Mouse (Mus musculus) heart, adult 10 weeks (tissue): Measurements from ENCODE around the gene Hnrnpul2. TPM values are rescaled to one million over a fixed set of nuclear protein-coding genes. Genes with fewer than 3 reads are reported as not detected.

ENCODE experiments used
- polyA plus RNA-seq: library from polyadenylated mRNA; stranded (reverse); fragments of 350-450 nt; fragmentation: Illumina TruSeq; extraction: RNeasy Lipid Tissue Mini Kit (QIAGEN cat#74804); gene quantifications from one replicate; pipeline ENCODE4 v1.2.3, GENCODE M21; 2014; ENCODE audit warnings: low read depth, low replicate concordance

Gene Hnrnpul2
- polyA plus RNA-seq: 53.1 TPM

DNA sequence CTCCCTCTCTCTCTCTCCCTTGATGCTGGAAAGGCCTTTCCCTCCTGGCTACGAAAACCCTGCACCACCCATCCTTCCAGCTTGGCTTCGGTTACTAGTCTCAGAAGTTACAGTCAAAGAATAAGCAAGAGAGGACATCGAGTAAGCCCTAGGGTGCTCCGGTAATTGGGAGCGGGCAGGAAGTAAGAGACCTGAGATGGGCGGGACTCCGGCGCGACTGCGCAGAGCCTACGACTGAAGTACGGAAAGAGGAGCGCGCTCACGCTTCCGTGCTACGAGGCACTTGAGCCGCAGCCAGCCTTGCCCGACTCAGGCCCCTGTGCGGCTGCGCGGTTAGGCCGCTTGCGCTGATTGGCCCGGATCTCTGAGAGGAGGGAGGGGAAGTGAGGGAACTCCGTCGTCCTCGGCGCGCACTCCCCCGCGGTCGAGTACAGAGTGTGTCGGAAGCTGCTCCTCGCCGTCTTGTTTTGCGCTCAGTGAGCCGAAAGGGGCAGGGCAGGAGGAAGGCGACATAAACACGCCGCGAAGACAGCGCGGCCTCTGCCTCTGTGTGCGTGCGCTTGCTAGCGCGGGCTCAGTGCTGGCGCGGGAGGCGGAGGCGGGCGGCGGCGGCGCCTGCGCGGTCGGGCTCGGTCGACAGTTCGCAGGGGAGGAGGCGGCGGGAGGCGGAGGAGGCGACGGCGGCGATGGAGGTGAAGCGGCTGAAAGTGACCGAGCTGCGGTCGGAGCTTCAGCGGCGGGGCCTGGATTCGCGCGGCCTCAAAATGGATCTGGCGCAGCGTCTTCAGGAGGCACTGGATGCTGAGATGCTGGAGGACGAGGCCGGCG lies at the start of gene Hnrnpul2:
Gene Hnrnpul2, plus strand, starts transcription at position 415 of the 828 bp plus-strand sequence.

DNA sequence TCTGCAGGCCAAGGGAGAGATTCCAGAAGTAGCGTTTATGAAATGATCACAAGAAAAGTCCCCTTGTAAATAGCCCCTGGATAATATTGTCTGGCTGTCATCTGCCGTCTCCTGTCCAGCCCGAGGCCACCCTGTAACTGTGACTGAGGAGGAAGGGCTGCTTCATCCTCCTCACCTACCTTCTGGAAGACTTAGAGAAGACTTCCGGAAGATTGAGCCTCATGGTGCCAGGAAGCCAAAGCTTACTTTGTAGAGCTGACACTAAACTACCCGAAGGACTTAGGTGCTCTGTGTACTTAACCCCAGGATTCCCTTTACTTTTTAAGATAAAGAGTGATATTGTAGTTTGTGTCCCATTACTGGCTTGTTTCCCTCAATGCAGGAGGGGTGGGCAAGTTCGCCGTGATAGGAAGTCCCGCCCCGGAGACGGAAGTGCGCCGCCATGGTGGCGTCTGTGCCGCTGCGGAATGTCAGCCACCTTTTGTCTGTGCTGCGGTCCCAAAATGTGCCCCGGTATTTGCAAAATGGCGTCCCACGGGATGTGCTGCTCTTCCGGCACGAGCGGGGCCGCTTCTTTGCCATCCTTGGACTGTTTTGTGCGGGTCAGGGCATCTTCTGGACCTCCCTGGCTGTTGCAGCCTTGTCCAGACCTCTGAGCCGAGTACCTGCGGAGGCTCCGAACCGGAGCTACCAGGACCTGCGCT lies 49.1 kb upstream of the Hnrnpul2 start, which contains the start of gene Tmem223:
Gene Tmem223, plus strand, starts transcription at position 430 of the 704 bp plus-strand sequence.

DNA sequence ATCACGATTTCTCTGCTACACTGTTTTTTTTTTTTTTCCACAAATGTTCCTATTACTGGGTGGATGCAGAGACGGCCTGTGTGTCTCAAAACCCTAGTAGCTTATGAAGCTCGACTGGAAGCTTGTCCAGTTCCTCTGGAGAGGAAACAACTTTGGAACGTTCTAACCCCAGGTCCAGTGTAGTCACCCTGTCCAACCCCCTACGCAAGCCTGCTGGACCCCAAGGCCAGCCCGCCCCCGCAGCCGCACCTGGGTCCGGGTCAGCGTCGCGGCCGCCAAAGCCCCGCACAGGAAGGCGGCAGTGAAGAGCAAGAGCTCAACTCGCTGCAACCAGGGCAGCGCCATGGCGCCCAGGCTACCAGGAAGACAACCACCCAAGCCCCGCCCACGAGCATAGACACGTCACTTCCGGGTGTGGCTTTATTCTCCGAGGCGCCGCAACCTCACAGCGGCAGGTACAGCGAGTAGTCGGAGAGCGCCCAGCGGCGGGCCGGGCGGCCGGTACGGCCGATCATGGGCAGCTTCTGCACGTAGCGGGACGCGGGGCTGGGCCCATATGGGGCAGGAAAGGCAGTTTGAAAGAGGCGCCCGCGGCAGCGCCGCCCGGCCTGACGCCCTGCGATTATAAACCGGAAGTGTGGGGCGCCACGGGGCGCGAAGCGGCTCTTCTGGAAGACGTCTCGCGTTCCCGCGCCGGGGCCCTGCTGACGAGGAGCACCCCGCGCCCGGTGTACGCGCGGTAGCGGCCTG lies 45.5 kb upstream of the Hnrnpul2 start, which contains the start of gene Tmem179b:
Gene Tmem179b, minus strand, starts transcription at position 382 of the 750 bp plus-strand sequence.

DNA sequence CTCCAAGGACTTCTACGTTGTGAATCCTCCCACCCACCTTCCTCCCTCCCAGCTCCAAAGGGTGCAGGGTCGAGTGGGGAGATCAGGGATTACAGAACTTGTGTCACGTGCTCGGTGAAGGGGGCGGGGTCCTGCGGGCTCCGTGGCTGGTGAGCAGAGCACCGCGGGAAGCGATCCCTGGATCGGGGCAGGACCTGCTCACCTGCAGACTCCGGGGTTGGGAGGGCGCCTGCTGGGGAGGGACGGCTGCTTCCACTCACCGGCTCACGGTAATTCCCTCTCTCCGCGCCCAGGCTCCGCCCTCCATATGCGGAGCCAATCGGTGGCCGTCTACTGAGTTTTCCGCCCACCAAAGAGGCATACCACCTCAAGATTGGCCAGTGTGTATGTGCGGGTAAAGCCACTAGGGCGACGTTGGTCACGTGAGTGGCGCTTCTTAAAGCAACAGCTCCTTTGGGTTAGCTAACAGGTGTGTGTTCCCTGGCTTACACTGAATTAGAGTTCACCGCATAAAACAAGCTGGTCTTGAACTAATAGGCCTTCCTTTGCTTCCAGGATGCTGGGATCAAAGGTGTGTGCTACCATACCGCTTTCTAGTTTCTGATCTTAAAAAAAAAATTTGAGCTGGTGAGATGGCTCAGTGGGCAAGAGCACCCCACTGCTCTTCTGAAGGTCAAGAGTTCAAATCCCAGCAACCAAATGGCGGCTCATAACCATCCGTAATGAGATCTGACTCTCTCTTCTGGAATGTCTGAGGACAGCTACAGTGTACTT lies 33.6 kb upstream of the Hnrnpul2 start, which contains the start of gene Taf6l:
Gene Taf6l, minus strand, starts transcription at position 410 of the 774 bp plus-strand sequence.

DNA sequence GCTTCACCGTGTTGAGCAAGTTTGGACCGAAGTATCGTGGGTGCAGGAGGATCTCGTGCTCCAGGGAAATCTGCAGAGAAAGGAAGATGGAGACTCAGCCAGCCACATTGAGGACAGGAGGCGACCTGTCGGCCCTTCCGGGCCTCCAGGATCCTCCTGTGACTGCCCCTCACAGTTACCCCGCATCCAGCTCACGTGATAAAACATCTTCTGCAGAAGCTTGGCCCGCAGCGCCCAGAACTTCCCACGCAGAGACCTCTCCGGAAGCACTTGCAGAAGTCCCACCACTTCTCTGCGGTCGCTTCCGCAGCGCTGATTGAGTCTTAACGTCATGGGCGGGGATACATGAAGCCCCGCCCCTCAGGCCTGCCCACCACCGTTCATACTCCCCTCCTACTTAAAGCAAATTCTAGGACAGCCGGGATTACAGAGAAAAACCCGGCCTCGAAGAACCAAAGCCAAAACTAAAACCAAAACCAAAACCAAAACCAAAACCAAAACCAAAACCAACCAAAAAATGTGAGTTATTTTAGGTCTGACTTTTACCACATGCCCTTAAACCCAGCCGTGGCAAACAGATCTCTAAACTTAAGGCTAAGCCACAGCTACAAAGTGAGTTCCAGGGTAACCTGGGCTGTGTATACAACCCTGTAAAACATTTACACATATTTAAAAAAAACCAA lies 21.4 kb upstream of the Hnrnpul2 start, which contains the start of gene Polr2g:
Gene Polr2g, minus strand, starts transcription at position 314 of the 683 bp plus-strand sequence.

DNA sequence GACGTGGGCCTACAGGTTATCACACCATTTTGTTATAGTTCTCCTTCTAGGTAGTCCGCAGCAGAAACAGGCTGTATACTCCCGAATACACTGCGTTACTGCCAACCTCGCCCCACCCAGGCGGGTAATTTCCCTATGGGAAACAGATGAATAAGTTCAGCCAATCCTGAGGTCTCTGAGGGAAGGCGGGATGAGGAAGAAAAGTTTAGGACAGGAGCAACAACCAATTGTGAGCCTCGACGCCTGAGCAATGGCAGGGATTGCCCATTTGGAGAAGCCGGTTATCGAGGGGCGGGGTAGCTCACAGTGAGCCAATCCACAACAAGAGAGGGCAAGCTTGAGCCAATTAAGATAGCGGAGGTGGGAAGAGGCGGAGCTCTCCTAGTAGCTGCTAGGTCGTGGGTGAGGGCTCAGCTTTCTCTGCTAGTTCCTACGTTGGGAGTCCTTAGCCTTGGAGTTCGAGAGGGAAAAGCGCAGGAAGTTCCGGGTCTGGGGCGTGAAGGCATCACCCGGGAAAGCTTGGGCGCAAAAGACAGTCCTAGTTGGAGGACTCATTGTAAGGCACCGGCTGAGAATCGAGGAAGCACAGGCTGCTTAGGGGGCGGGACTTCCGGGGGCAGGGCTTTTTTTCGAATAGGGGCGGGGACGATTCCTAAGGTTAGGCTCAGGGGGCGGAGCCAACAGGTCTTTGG lies 17.5 kb upstream of the Hnrnpul2 start, which contains the start of gene Zbtb3:
Gene Zbtb3, plus strand, starts transcription at position 426 of the 692 bp plus-strand sequence.

DNA sequence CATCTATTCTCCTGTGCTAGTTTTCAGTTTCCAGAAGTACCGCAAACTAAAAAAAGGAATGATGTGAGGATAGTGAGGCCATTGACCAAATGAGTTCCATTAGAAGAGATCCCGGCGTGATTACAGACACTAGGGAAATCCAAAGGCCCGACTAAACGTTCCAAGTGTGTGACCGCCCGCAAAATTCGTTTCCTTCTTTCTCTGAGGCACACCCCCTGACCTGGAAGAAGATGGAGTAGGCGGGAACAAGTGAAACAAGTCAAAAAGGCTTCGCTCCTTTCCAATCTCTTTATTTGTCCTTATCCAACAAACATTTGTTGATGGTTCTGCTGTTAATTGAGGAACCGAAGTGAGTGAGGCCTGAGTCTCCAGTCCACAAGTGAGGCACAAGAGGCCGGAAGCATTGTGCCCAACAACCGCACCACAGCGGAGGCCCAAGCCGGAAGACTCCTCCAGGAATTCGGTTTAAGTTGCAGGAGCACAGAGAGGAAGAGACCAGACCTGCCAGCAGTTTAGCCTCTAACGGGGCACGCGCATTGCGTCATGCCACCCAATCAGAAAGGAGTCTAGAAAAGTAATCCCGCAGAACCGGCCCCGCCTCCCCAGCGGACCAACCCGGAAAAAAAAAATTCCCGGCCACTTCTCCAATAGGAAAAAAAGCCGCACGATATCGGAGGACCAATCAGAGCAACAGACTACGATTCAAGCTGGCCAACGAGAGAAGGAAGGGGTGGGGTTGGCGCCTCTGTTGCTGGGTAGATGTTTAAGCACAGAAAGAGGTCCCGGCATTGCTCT lies 812 bp upstream of the Hnrnpul2 start, which contains the start of gene Ttc9c:
Gene Ttc9c, minus strand, starts transcription at position 533 of the 795 bp plus-strand sequence.

DNA sequence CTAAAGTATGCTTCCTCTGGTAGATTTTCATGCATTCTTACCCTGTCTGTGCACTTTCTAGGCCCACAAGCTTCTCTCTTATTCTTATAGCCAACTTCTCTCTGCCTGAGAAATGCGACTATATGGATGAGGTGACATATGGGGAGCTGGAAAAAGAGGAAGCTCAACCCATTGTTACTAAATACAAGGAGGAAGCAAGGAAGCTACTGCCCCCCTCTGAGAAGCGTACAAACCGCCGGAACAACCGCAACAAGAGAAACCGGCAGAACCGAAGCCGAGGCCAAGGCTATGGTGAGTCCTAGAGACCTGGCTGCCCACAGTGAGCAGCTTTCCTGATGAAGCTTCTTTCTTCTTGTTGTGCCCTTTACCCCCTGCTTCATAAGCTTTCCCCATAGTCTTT lies 9.8 kb downstream of the Hnrnpul2 start, which contains the start of gene AC129217.1:
Gene AC129217.1, plus strand, starts transcription at position 114 of the 400 bp plus-strand sequence.

DNA sequence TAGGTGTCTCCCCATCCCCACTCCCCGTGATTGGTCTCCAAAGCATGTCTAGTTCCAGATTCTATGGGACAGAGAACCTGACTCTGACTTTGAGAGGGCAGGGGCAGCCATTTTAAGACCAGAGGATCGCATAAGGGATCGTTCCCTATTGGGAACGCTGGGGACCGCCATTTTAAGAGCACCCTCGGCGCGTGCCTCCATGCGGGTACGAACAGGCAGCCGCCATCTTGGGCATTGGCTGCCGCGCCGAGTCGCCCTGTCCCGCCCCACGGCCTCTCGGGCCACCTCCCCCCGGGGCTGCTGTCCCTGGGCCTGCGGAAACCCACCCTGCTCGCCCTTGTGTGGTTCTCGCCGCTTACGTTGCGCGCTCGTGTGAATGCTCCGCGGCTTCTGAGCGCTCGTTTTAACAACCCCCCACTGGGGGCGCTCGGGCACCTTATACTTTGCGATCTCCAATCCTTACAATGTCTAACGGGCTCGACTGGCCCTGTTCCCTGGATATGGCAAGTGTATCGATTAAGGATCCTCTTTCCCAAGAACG lies 17.5 kb downstream of the Hnrnpul2 start, which contains the start of gene Bscl2:
Gene Bscl2, plus strand, starts transcription at position 217 of the 541 bp plus-strand sequence.

DNA sequence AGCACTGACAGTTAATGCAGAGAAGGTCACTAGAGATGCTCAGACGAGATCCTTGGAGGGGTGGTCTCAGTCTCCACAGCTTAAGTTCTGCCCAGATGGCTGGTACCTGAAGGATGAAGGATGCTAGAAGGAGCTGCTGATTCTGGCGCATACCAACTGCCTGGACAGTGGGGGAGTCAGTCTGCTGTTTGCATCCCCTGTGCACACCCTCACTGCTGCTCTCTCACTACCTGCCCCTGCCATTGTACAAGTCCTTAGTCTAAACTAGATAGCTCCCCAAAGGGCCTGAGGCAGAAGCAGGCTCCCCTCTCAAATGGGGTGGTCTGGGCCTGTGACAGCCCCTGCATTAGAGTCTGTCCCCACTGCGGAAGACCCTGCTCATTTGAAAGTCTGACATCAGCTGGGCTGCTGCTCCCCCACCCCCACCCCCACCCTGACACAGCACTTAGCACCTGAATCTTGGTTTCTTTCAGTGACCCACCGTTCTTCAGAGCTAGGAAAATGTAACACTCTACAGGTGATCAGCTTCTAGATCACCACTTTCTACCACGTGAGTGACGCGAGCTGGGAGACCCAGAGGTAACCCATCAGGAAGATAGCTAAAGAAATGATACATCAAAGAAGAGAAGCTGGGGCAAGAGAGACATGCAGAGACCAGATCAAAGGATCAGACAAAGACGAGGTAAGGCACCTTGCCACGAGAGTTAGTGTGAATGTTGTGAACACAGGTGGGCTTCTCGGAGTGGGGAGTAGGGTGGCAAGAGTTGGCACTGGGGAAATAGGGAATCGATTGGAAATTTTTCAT lies 19.5 kb downstream of the Hnrnpul2 start, which contains the start of gene Gng3:
Gene Gng3, minus strand, starts transcription at position 92 of the 805 bp plus-strand sequence.

DNA sequence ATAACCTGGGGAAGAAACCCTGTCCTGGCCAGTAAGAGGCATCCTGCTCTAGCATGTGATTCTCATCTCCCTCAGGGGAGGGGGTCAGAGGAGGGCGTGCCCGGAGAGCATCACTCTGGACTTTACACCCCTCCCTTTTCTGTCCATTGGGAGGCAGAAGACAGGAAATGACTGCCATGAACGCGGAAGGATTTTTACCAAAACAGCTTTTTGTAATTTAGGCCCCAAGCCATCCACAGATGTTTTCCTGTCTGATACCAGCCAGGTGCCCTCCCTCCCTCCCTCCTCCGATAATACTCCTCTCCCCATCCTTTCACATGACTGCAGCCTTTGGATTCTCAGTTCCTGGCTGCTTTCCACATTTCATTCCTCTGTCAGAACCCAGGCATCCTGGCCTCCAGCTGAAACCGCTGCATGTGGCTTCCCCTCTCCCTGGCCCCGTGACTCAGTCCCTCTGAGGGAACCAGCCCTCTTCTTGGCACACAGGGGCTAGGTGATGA lies 30.6 kb downstream of the Hnrnpul2 start, which contains the start of gene Lrrn4cl:
Gene Lrrn4cl, plus strand, starts transcription at position 367 of the 500 bp plus-strand sequence.

DNA sequence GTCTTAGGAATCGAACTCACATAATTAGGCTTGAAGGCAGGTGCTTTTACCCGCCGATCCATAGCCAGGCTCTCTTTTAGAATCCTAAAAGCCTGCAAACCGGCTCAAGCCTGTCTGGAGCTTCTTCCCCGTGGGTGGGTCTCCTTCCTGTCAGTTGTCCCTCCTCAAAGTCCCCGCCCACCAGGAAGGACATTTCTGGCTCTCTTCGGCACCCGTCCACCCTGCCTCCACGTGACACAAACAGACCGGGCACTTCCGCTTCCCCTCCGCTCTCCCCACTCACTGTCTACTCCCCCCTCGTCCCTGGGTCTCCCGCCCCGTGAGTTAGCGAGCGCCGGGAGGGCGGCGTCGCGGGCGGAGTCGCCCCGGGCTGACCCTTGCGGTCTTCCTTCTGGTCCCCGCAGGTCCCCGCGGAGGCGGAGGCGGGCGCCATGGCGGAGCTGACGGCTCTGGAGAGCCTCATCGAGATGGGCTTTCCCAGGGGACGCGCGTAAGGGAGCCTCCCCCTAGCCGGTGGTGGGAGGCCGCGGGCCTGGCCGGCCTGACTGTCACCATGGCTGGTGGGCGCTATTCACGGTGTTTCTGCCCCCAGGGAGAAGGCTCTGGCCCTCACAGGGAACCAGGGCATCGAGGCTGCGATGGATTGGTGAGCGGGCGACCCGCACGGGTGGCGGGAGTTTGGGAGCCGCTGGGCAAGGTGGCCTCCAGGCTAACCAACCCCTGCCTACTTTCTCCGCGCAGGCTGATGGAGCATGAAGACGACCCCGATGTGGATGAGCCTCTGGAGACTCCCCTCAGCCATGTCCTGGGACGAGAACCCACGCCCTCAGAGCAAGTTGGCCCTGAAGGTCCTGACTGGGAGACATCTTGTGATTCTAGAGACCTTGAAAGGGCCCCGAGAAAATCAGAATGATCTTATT lies 51.7 kb downstream of the Hnrnpul2 start, which contains the start of gene Ubxn1:
Gene Ubxn1, plus strand, starts transcription at position 230 of the 920 bp plus-strand sequence.

DNA sequence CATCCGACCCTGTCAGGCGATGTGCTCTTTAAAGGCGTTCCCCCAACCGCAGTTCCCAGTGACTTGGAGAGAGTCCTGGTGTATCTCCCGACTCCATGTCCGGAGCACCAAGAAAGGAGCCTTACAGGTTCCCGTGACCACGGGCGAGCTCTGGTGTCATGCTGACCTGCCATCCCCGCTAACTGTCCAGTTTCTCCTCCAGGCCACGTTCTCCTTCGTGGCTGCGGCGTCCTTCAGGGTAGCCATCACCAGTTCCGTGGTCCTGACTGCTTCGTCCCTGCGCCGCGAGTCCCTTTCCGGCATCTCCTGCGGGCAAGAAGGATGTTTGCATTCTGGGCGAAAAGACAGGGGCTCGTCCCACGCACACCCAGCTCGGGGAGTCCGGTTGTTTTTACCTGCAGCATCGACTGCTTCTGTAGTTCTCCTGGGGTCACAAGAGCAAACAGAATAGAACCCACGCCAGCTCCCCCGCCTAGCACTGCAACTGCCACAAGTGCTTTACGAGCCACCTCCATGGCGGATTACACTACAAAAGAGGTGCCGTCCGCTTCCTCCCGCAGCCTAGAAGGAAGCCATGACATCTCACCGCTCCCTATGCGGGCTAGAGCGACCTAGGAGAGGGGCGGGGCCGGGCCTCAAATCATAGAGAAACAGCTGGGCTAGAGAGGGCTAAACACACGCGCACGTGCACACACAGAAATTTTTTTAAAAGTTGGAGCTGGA lies 60.7 kb downstream of the Hnrnpul2 start, which contains the start of gene Uqcc3:
Gene Uqcc3, minus strand, starts transcription at position 613 of the 723 bp plus-strand sequence.

DNA sequence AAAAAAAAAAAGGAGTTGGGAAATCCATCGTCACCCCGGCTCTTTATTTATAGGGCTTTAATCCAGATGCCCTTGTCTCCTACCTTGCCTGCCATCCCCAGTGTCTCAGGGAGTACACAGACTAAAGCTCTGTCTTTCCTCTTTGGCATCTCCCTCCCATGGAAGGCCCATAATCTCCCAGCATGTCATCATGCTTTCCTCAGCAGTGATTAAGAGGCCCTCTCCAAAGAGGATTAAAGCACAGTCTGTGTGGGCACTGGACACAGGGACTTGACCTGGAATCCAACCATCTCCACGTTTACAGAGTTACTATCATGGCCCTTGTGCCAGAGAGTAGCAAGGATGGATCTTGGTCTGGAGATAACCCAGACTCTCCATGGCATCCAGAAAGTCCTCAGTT lies 63.8 kb downstream of the Hnrnpul2 start, which contains the start of the genes Lbhd1 and Gm49403:
Gene Lbhd1, plus strand, starts transcription at position 117 of the 400 bp plus-strand sequence.
Gene Gm49403, plus strand, starts transcription at position 315 of the 400 bp plus-strand sequence.

